Mouse (Mus musculus) 416B (cell line): ENCODE results near the gene Socs3.
A peak's percentile ranks its signal among the peaks of the same experiment; 100 is the strongest.

ENCODE experiments used
- DNase-seq: peaks from one replicate; pipeline ENCODE4 v3.0.0; 2011; ENCODE audit warnings: low read depth

Socs3 gene

GRCm38 (mm10) chr11:117954819-117955218, 15.0 kb downstream of the Socs3 start:
- peak; percentile 50 for DNase-seq

- DNase-seq = peak; percentile 90
These were observed 15.8 kb downstream of the Socs3 start for GRCm38 (mm10) chr11:117954094-117954493.

- no peak for DNase-seq
These were observed 17.5 kb downstream of the Socs3 start for GRCm38 (mm10) chr11:117952174-117952933.

GRCm38 (mm10) chr11:117951391-117951790, 18.5 kb downstream of the Socs3 start:
- DNase-seq = no peak

- DNase-seq = no peak
These were observed 20.3 kb downstream of the Socs3 start for GRCm38 (mm10) chr11:117949392-117950091.

- DNase-seq = no peak
These were observed 22.8 kb downstream of the Socs3 start for GRCm38 (mm10) chr11:117946996-117947419.

GRCm38 (mm10) chr11:117946195-117946979, 23.5 kb downstream of the Socs3 start:
- DNase-seq = no peak

GRCm38 (mm10) chr11:117941848-117942247, 28.0 kb downstream of the Socs3 start:
- no peak for DNase-seq

- peak; percentile 80 for DNase-seq
These were observed 28.5 kb downstream of the Socs3 start for GRCm38 (mm10) chr11:117941325-117941834.

- DNase-seq = no peak
These were observed 29.0 kb downstream of the Socs3 start for GRCm38 (mm10) chr11:117940881-117941280.

GRCm38 (mm10) chr11:117939741-117940285, 30.0 kb downstream of the Socs3 start:
- DNase-seq = peak; percentile 24

- no peak for DNase-seq
These were observed 30.7 kb downstream of the Socs3 start for GRCm38 (mm10) chr11:117939004-117939730.

GRCm38 (mm10) chr11:117936202-117936601, 33.6 kb downstream of the Socs3 start:
- no peak for DNase-seq

- DNase-seq = peak; percentile 65
These were observed 34.2 kb downstream of the Socs3 start for GRCm38 (mm10) chr11:117935616-117936015.

GRCm38 (mm10) chr11:117934576-117935368, 35.1 kb downstream of the Socs3 start:
- no peak for DNase-seq

GRCm38 (mm10) chr11:117934168-117934567, 35.7 kb downstream of the Socs3 start:
- peak; percentile 38 for DNase-seq

GRCm38 (mm10) chr11:117932195-117932594, 37.7 kb downstream of the Socs3 start:
- DNase-seq = no peak

- no peak for DNase-seq
These were observed 38.3 kb downstream of the Socs3 start for GRCm38 (mm10) chr11:117931576-117931975.

- no peak for DNase-seq
These were observed 39.0 kb downstream of the Socs3 start for GRCm38 (mm10) chr11:117930781-117931338.

GRCm38 (mm10) chr11:117925541-117925940, 44.3 kb downstream of the Socs3 start:
- DNase-seq = no peak
